Mouse (Mus musculus) stomach, postnatal 0 days (tissue): ENCODE results near the gene 4933425L06Rik.

Source experiments
- CTCF ChIP-seq: IDR thresholded peaks from 2 replicates; pipeline ENCODE4 v1.5.1; 2016; ENCODE audit warnings: antibody characterized with exemption, low read depth, mild to moderate bottlenecking, moderate library complexity
- EP300 ChIP-seq: optimal IDR thresholded peaks from 2 replicates; pipeline ENCODE3; 2016; ENCODE audit warnings: antibody characterized with exemption

DNA sequence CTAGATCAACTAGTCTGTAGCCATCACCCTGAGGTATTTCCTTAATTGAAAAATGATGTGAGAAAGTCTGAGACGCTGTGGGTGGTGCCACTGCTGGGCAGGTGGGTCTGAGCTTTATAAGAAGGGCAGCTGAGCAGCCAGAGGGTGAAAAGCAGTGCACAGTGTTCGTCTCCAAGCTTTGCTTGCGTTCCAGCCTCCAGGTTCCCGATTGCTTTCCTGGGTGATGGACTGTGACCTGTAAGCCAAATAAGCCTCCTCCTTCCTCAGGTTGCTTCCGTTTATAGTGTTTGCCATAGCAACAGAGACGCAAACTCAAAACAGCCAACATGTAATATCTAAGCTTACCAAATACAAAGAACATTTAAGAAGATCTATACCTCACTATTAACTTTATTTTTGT lies 50.4 kb downstream of the 4933425L06Rik start:
- TF ChIP-seq EP300 (no peak), CTCF (no peak)
